Mouse (Mus musculus) cerebellum, postnatal 14 days (tissue): ENCODE results near the gene Fam166b.

ENCODE experiments used
- DNase-seq, 2 experiments: peaks; one replicate each; pipeline ENCODE4 v3.0.0; 2021; ENCODE audit warnings: mixed read lengths in 2 of 2

The Fam166b gene

DNA sequence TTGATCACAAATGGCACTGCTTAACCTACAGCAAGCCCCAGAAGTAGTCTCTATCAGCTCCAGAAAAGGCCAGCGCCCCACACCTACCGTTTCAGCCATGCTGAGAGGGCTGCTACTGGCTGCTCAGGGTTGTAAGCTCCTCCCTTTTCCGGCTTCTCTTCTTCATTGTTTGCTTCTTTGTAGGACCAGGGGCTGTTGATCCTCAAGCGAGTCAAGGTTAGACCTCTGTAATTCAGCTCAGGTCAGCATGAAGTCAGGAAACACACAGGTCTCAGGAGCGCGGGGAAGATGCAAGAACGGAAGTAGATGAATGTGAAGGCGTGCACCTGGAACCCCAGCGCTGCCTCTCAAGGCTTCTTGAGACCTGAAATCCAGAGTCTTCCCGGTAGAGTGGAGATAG lies 24.2 kb downstream of the Fam166b start:
- DNase-seq, result no peak

DNA sequence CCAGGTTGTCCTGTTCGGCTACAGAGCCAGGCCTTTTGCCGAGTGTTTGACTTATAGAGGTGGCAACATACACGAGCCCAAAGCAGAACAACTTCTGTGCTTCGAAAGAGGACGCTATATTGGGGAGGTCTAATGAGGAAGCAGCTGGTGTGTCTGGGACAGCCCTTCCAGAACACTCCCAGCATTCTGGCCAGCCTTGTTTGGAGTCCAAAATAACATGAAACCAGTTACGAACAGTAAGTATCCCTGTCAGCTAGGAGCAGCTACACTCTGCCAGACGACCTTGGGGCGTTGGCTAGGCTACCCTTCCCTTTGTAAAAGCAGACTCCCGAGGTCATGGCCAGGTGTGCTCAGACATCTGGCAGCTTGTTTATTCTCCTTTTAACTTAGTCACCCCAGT lies 26.7 kb downstream of the Fam166b start:
- no peak for DNase-seq

GRCm38 (mm10) chr4:43401486-43401885 lies 27.4 kb downstream of the Fam166b start:
- no peak for DNase-seq

DNA sequence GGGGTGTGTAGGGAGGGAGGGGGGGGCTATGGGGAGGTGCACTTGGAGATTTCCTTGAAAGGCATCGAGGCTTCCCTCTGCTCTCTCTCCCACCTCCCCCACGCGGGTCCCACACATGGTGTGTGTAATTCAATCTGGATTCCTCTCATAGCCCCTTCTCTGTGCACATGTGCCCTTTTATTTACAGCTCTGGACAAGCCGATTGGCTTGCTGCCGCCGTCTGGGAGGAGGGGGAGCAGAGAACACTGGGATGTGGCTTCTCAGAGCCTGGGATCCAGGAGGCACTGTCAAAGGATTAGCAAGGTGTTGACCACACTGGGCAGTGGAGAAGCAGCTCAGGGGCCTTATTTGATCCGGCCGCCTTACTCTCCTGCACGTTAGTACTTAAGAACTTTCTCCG lies 28.0 kb downstream of the Fam166b start:
- no peak for DNase-seq

DNA sequence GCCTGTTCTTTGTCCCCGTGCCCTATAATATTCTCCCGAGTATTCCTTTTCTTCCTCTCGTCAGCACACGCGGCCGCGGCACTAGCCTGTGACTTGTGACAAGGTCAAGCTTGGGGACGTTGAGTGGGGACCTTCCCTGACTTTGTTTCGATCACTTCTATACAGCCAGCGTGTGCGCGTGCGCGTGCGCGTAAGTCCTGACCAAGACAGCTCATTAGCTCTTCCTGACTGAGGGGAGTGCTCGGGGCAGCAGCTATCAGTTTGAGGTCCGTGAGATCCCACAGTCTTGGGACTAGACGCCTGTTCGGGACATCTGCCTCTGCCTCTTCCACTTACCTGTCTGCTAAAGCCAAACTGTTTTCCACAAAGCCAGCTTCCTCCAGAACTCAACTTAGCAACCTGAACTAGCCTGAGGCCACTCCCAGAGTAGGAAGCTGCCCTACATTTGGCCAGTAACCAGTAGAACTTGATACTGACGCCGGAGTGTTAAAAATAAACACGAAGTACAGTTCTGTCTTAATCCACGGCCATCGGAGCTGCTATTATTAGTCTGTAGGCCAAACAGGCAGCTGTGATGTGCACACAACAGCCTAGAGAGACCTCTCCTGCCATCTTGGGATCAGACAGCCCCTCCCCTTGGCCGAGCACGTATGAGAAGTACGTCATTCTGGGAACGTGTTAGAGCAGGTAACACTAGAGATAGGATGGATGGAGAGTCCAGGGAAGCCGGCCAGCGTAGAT lies 29.4 kb downstream of the Fam166b start:
- no peak for DNase-seq

DNA sequence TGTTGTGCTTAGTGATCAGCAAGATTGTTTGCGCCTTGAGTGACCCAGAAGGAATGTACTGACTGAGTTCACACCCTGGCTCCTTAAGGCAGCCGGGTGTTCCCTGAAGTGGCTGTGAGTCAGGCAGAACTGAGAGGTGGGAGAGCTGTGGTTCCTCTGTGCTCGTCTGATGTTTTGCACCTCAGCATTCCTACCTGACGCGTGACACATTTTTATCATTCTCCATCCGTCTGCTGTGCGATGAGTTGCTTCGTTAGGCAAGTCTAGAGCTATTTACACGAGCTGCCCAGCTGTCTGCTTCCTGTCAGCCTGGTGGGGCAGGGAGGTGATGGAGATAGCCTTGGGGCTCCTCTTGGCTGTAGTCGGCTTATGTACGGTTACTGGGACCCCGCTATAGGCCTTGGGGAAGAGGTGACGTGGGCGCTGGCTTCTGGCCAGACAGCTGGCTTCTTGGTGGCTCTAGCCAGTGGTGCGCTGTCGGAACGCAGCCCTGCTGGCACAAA lies 30.1 kb downstream of the Fam166b start:
- peak in 1 of 2 experiments; percentile 57 for DNase-seq

DNA sequence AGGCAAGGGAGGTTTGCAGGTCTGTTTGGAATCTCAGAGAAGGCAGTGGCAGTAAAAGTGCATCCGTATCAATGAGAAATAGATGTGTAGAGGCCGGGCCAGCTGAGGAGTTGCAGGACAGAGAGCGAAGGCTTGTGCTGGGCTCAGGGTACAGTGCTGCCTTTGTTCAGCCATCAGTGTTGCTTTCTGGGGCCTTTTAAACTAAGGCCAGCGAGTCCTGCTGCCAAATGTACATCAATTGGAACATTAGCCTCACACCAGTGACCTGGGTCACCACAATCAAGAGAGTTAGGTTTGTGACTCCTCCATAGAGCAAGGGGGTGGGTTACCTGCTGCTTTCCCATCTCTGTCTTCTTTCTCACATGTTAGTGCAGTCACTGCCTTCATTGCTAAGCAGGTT lies 30.9 kb downstream of the Fam166b start:
- no peak for DNase-seq

- DNase-seq, result no peak
Measured at GRCm38 (mm10) chr4:43396381-43396780, 32.6 kb downstream of the Fam166b start.

DNA sequence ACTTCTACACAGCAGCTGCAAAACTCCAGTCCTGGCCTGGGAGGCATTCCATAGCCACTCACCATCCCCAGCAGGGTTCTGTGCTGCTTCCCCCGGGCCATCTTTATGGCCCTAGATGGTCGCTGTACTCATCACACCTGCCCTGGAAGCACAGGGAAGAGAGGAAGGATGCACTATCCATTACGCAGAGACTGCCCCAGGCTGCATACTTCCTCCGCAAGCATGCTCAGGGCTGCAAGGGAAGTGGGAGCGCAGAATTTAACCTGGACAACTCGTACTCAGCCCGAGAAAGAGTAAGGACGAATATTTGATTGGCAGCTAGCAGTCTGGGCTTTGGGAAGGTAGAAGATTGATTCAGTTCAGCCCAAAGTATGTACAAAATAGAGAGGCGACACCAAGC lies 33.1 kb downstream of the Fam166b start:
- DNase-seq, result no peak

DNA sequence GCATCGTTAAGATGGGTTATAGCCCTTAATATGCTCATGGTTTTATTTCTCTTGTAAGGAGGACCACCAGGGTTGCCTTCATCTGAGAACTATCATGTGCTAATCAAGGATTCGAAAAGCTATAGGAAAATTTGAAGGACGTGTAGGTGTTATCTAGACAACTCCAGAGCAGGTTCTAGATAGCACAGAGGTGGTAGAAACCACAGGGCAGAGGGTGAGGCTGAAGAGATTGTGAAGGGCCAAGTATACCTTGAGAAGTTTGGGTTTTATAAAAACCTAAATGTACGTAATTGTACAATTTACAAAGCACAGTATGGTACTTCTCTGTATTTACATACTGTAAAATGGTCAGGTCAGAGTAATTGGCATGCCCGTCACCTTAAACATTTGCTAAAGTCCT lies 33.8 kb downstream of the Fam166b start:
- no peak for DNase-seq

DNA sequence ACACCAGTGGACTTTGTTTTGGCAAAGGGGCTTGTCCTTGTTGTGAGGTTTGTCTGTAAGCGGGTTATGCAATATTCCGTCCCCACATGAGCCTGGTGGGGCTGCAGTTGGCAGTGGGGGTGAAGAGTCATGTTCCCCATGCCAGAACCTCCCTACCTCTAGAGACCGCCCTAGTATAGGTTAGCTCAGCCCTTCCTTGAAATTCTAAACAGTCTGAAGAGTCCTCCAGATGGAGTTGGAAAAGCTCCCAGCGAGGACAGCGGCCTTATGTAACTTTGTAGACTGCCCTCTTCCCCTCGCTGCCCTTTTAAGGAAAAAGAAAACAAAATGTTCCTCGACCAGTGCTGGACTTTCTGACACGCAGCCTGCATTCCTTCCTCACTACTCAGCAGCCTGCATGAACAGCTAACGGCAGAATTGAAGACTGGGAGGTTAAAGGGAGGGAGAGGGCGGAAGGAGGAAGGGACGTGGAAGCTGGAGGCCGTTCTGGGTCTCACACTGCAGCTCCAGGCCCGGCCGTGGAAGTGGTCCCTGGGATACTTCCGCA lies 34.5 kb downstream of the Fam166b start:
- no peak for DNase-seq

GRCm38 (mm10) chr4:43391521-43392050 lies 37.3 kb downstream of the Fam166b start:
- no peak for DNase-seq

GRCm38 (mm10) chr4:43389845-43390440 lies 39.0 kb downstream of the Fam166b start:
- DNase-seq, result no peak

DNA sequence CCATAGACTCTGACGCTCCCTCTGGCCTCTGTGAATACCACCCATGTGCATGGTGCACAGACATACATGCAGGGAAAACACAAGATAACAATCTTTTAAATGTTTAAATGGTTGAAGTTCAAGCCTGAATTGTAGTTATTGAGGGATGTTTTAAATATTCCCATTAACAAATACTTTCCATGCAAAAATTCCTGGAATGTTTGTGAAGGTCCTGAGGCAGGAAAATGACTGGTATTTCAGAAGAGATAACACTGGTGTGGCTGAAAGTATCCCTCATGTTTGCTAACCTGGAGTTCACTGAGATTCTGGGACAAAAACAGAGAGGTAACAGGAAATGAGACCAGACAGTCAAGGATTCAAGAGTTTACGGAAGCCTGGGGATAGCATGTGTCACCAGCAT lies 39.5 kb downstream of the Fam166b start:
- no peak for DNase-seq

DNA sequence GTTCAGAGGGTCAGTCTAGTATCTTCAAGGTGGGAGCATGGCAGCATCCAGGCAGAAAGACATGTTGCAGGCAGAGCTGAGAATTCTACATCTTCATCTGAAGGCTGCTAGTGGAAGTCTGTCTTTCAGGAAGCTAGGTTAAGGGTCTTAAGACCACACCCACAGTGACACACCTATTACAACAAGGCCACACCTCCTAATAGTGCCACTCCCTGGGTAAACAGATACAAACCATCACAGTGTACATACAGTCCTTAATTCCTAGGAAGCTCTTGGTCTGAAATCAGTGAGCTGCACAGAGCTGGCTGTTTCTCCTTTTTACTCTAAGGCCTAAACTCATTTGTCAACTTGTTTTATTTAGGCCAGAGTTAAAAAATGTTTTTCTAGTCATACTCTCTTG lies 42.0 kb downstream of the Fam166b start:
- DNase-seq, result no peak

DNA sequence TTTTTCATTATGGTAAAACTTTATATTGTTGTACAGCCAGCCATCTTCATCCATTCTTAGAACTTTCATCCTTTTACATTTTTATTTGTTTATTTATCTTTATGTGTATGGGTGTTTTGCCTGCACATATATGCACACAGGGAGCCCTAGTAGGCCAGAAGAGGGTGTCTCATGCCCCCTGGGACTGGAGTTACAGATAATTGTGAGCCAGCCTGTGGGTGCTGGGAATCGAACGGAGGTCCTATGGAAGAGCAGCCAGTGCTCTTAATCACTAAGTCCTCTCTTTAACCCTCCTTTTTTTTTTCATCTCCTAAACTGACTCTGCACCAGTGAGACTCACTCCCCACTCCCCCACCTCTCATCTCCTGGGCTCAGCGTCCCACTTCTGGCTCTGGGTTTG lies 44.4 kb downstream of the Fam166b start:
- no peak for DNase-seq

- DNase-seq, result no peak
Measured at GRCm38 (mm10) chr4:43384083-43384460, 44.9 kb downstream of the Fam166b start.

- DNase-seq, result no peak
Measured at GRCm38 (mm10) chr4:43383246-43384082, 45.5 kb downstream of the Fam166b start.

DNA sequence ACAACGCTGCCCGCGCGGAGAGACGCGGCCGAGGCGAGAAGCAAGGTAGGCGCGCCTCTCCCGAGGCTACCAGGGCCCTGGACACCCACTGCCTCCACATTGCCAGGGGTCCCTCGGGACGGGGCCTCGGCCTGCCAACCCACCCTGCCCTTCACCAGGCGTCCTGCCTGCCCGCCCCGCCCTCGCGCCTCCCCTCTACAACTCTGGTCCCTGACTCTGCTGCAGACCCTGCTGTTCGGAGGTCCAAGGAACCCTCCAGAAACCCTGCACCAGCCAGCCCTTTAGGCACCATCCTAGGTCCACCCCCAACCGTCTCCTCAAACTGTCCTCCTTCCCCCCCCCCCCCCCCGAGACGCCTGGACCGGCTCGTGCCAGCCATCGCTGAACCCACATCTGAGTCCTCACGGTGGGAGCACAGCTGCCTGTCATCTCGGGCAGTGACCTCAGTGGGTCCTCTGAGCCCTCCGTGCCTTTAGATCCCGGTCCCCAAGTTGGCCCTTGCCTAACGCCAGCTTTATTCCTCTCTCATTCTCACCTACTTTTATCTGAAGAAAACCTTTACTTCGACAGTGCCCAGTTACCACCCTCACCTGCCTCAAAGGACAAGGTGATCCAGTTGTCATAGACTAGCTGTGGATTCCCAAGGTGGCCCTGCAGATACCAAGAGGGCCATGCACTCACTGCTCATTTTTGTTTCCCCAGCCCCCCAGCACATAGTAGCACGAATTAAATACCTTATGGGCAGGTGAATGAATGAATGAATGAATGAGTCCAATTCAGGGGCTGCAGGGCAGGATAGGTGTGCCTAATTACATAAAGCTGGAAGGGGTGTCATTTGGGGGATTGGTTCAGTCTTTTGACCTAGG lies 46.5 kb downstream of the Fam166b start:
- DNase-seq, result no peak

GRCm38 (mm10) chr4:43381408-43382154 lies 47.4 kb downstream of the Fam166b start, which contains the start of gene Rusc2:
Rusc2 (plus strand) TSS chr4:43381979.
- DNase-seq, result peak; percentile 96 to 97

DNA sequence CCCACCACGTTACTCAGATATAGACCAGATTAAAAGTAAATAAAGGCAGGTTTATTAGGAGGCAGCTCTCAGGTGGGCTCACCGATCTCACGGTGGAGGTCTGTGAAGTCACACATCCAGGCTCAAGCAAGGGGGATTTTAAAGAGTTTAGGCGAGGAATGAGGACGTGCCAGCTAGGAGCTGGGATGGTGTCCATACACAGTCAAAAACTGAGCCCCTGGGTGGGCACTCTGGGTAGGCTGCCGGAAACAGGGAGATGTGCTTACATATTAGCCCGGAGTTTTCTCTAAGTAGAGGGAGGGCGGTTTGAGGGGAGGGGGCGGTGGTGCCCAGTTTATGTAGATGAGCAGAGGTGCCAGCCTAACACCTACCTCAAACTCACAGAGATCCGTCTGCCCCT lies 48.0 kb downstream of the Fam166b start:
- peak in 1 of 2 experiments; percentile 28 for DNase-seq
